Mouse (Mus musculus) liver, adult 2 months (tissue): Measurements from ENCODE around the gene Gpr35. TPM values are rescaled to one million over a fixed set of nuclear protein-coding genes. Genes with fewer than 3 reads are reported as not detected.

Source experiments
- DNase-seq: peaks from one replicate; pipeline ENCODE4 v3.0.0-alpha.2; 2011; ENCODE audit warnings: low read depth, low spot score; ENCODE audit errors: extremely low read depth
- H3K27ac ChIP-seq: fragments of 200-500 bp; replicated peaks from 2 replicates; pipeline ENCODE4 v1.5.1; 2012; ENCODE audit warnings: low read depth, mild to moderate bottlenecking, control low read depth, inconsistent platforms, low read length; ENCODE audit not compliant: insufficient read depth
- H3K27me3 ChIP-seq: fragments of 200-500 bp; 2 replicates; pipeline ENCODE4 v1.6.1; 2012; ENCODE audit warnings: mild to moderate bottlenecking, moderate library complexity, low read length, inconsistent platforms; ENCODE audit not compliant: control insufficient read depth, insufficient read depth
- H3K36me3 ChIP-seq: fragments of 200-500 bp; 2 replicates; pipeline ENCODE4 v1.6.1; 2012; ENCODE audit warnings: low read length, inconsistent platforms; ENCODE audit not compliant: control insufficient read depth, insufficient read depth
- H3K4me1 ChIP-seq: fragments of 200-500 bp; 2 replicates; pipeline ENCODE4 v1.6.1; 2011; ENCODE audit warnings: low read length; ENCODE audit not compliant: control insufficient read depth, insufficient read depth
- H3K4me3 ChIP-seq: fragments of 200-500 bp; 2 replicates; pipeline ENCODE4 v1.5.1; 2011; ENCODE audit warnings: low read depth, mild to moderate bottlenecking, control low read depth, low read length, moderate library complexity; ENCODE audit not compliant: insufficient read depth
- H3K79me2 ChIP-seq: fragments of 200-500 bp; 2 replicates; pipeline ENCODE4 v1.6.1; 2012; ENCODE audit warnings: inconsistent platforms, mild to moderate bottlenecking, low read length, moderate library complexity; ENCODE audit not compliant: control insufficient read depth, insufficient read depth
- H3K9ac ChIP-seq: fragments of 200-500 bp; 2 replicates; pipeline ENCODE4 v1.6.1; 2012; ENCODE audit warnings: low read depth, mild to moderate bottlenecking, control low read depth, inconsistent platforms, low read length
- CTCF ChIP-seq: fragments of 200-500 bp; IDR thresholded peaks from 2 replicates; pipeline ENCODE4 v1.5.1; 2011; ENCODE audit warnings: low read depth, low read length, control low read depth
- POLR2A ChIP-seq: fragments of 200-500 bp; IDR thresholded peaks from 2 replicates; pipeline ENCODE4 v1.6.1; 2011; ENCODE audit warnings: low read length, control low read depth; ENCODE audit not compliant: insufficient read depth; ENCODE audit errors: extremely low read depth
- WGBS: fragments of 180-500 bp; shearing (Covaris S2); methylation state at CpG from one replicate; pipeline ENCODE4 v1.1.7; 2018; 5-methylcytosine and 5-hydroxymethylcytosine counted together
- polyA plus RNA-seq: library from polyadenylated mRNA; depleted of rRNA; stranded (reverse); fragments of >200 nt; gene quantifications from 2 replicates; pipeline ENCODE4 v1.2.3, GENCODE M21; 2012
- total RNA-seq: library from RNA; depleted of rRNA; stranded (reverse); fragments of >200 nt; gene quantifications from 2 replicates; pipeline ENCODE4 v1.2.3, GENCODE M21; 2014

Gene Gpr35
- total and polyA plus RNA-seq, 2 experiments = 0.18 to 0.53 TPM

- 67% methylated on average over 7 of the region's 7 CpGs for WGBS
- no peaks in the 10 kb centered on the region for H3K36me3 ChIP-seq
- H3K9ac ChIP-seq = no peak overlapping the region
- no peak overlapping the region for H3K4me3 ChIP-seq
- no peak for DNase-seq
- no peaks in the 10 kb centered on the region for H3K4me1 ChIP-seq
- no peaks in the 10 kb centered on the region for H3K27me3 ChIP-seq
- no peaks in the 10 kb centered on the region for H3K79me2 ChIP-seq
- H3K27ac ChIP-seq = no peak overlapping the region
- TF ChIP-seq CTCF = no peak
- no peak for TF ChIP-seq POLR2A
Observed at GRCm38 (mm10) chr1:93012103-93012585, 61.5 kb downstream of the Gpr35 start.

GRCm38 (mm10) chr1:93013367-93013766, 62.7 kb downstream of the Gpr35 start:
- Histone ChIP-seq H3K27me3 (no peaks in the 10 kb centered on the region), H3K9ac (no peak overlapping the region), H3K79me2 (no peaks in the 10 kb centered on the region), H3K4me1 (no peaks in the 10 kb centered on the region), H3K4me3 (no peak overlapping the region), H3K27ac (no peak overlapping the region), H3K36me3 (no peaks in the 10 kb centered on the region)
- DNase-seq = no peak
- TF ChIP-seq CTCF = no peak
- TF ChIP-seq POLR2A = no peak
- WGBS = 75% methylated on average over 4 of the region's 4 CpGs

GRCm38 (mm10) chr1:93014460-93014859, 63.8 kb downstream of the Gpr35 start:
- Histone ChIP-seq H3K27me3 (no peaks in the 10 kb centered on the region), H3K79me2 (no peaks in the 10 kb centered on the region), H3K36me3 (no peaks in the 10 kb centered on the region), H3K4me3 (no peak overlapping the region), H3K27ac (no peak overlapping the region), H3K4me1 (no peaks in the 10 kb centered on the region), H3K9ac (no peak overlapping the region)
- no peak for TF ChIP-seq POLR2A
- TF ChIP-seq CTCF = peak; percentile 97
- DNase-seq = peak; percentile 38

GRCm38 (mm10) chr1:93015136-93015535, 64.5 kb downstream of the Gpr35 start:
- Histone ChIP-seq H3K79me2 (no peaks in the 10 kb centered on the region), H3K27ac (no peak overlapping the region), H3K27me3 (no peaks in the 10 kb centered on the region), H3K36me3 (no peaks in the 10 kb centered on the region), H3K9ac (no peak overlapping the region), H3K4me3 (no peak overlapping the region), H3K4me1 (no peaks in the 10 kb centered on the region)
- 69% methylated on average over 2 of the region's 2 CpGs for WGBS
- TF ChIP-seq POLR2A (no peak), CTCF (no peak)
- DNase-seq = no peak

GRCm38 (mm10) chr1:93018716-93019115, 68.1 kb downstream of the Gpr35 start:
- no peaks in the 10 kb centered on the region for H3K27me3 ChIP-seq
- H3K4me1 ChIP-seq = no peaks in the 10 kb centered on the region
- no peak for TF ChIP-seq POLR2A
- no peak for TF ChIP-seq CTCF
- no peaks in the 10 kb centered on the region for H3K79me2 ChIP-seq
- no peaks in the 10 kb centered on the region for H3K36me3 ChIP-seq
- H3K9ac ChIP-seq = no peak overlapping the region
- 85% methylated on average over 10 of the region's 10 CpGs for WGBS
- H3K4me3 ChIP-seq = no peak overlapping the region
- H3K27ac ChIP-seq = no peak overlapping the region
- no peak for DNase-seq

DNA sequence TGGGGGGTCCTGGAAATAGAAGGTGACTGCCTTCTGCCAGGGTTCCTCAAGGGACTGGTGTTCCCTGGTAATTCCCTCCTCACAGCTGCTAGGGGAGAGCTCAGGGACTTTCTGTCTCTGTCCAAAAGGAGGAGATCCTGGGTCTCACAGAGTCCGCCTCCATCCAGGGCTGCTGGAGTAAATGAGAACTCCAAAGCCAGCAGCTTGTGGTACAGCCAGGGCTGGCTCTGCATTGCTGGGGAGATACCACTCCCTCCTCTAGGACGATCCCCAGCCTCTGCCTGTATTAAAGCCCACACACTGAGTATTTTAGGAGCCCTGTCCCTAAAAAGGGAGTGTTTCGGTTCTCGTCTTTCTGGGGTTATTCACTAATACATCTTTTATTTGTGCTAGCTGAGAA, 69.9 kb downstream of the Gpr35 start:
- no peak overlapping the region for H3K9ac ChIP-seq
- H3K4me3 ChIP-seq = no peak overlapping the region
- H3K4me1 ChIP-seq = no peaks in the 10 kb centered on the region
- 80% methylated on average over 4 of the region's 4 CpGs for WGBS
- H3K79me2 ChIP-seq = no peaks in the 10 kb centered on the region
- H3K27me3 ChIP-seq = no peaks in the 10 kb centered on the region
- TF ChIP-seq CTCF = no peak
- TF ChIP-seq POLR2A = no peak
- no peak for DNase-seq
- no peaks in the 10 kb centered on the region for H3K36me3 ChIP-seq
- H3K27ac ChIP-seq = no peak overlapping the region
